Mouse (Mus musculus): Measurements from ENCODE around the gene Polr3e. TPM values are rescaled to one million over a fixed set of nuclear protein-coding genes. Genes with fewer than 3 reads are reported as not detected.

Gene Polr3e
- total RNA-seq, 4 experiments from 2014 or later, result 25.8 to 31.6 (median 30.3) TPM

- DNase-seq (ENCODE audit: low spot score in 2 of 2), result no peak
Measured at GRCm38 (mm10) chr7:120974001-120974400, 56.5 kb downstream of the Polr3e start.

GRCm38 (mm10) chr7:120977063-120977462 is 59.5 kb downstream of the Polr3e start:
- no peak for DNase-seq (ENCODE audit: low spot score in 2 of 2)

- no peak for DNase-seq (ENCODE audit: low spot score in 2 of 2)
Measured at GRCm38 (mm10) chr7:120980041-120980440, 62.5 kb downstream of the Polr3e start.

GRCm38 (mm10) chr7:120980931-120981924 is 63.7 kb downstream of the Polr3e start:
- peak; percentile 16 to 36 for DNase-seq (ENCODE audit: low spot score in 2 of 2)

GRCm38 (mm10) chr7:120982200-120982841 is 64.8 kb downstream of the Polr3e start, which contains the start of the genes Cdr2 and Mfsd13b:
Gene Cdr2 (minus strand): TSS chr7:120982312.
Gene Mfsd13b (plus strand): TSS chr7:120982509.
- peak; percentile 90 to 91 for DNase-seq (ENCODE audit: low spot score in 2 of 2)

- no peak for DNase-seq (ENCODE audit: low spot score in 2 of 2)
Measured at GRCm38 (mm10) chr7:120982968-120983367, 65.4 kb downstream of the Polr3e start.

- no peak for DNase-seq (ENCODE audit: low spot score in 2 of 2)
Measured at GRCm38 (mm10) chr7:120991191-120991590, 73.6 kb downstream of the Polr3e start.

Other genes starting within 250 kb of the Polr3e start
- gene Pdzd9, start 247.4 kb upstream of the Polr3e start, total RNA-seq (2022), result under 1 TPM in 2 of 4 experiments, not detected in 2; 0.17 to 0.39 TPM
- gene Mosmo, start 240.1 kb upstream of the Polr3e start, total RNA-seq (2022), result 10 to 100 TPM; 69.0 to 88.6 (median 73.7) TPM
- gene Vwa3a, start 178.4 kb upstream of the Polr3e start, total RNA-seq (2022), result 10 to 100 TPM; 15.4 to 20.7 (median 15.9) TPM
- under 1 TPM in 1 of 4 experiments, not detected in 3; 0.30 TPM for gene Gm5737, start 105.4 kb upstream of the Polr3e start, total RNA-seq (2022)
- 10 to 100 TPM; 28.3 to 36.3 (median 35.3) TPM for gene Eef2k, start 74.9 kb upstream of the Polr3e start, total RNA-seq (2022)
- 10 to 100 TPM in 3 of 4 experiments, 1 to 10 TPM in 1; 8.7 to 12.5 (median 10.7) TPM for gene Cdr2, start 64.6 kb downstream of the Polr3e start, total RNA-seq (2022)
- 1 to 10 TPM in 1 of 4 experiments, under 1 TPM in 3; 0.18 to 2.4 (median 0.48) TPM for gene Mfsd13b, start 64.8 kb downstream of the Polr3e start, total RNA-seq (2022)
- gene Mettl9, start 116.7 kb downstream of the Polr3e start, total RNA-seq (2022), result 100 to 1,000 TPM; 101 to 118 (median 101) TPM
- gene Igsf6, start 156.8 kb downstream of the Polr3e start, total RNA-seq (2022), result 1 to 10 TPM in 1 of 4 experiments, under 1 TPM in 2, not detected in 1; 0.22 to 1.3 (median 0.98) TPM
- under 1 TPM; 0.27 to 0.58 (median 0.31) TPM for gene Otoa, start 163.9 kb downstream of the Polr3e start, total RNA-seq (2022)

All from left cerebral cortex, adult 8-10 months (tissue).